Mouse (Mus musculus): Measurements from ENCODE around the gene S100a3. TPM values are rescaled to one million over a fixed set of nuclear protein-coding genes. Genes with fewer than 3 reads are reported as not detected.

Gene S100a3
- polyA plus RNA-seq, 1 experiment from 2014 or later: not detected

DNA sequence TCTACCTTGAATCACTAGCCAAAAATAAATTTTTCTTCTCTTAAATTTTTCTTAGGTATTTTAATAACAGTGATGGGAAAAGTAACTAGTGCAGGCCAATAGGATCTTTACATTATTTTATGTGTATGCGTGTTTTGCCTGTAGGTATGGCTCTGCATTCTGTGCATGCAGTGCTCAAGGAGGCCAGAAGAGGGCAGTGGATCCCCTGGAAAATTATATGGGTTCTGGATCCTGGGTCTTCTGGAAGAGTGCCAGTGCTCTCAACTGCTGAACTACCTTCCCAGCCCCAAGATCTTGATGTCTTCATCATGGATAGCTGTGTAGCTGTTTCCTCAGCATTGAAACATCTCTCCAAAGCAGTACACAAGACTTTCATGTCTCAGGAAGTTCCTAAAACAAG lies 21.8 kb downstream of the S100a3 start:
- H3K27me3 ChIP-seq (ENCODE audit: control insufficient read depth, insufficient read depth, low read depth, low read length): no peaks in the 10 kb centered on the region
- no peak overlapping the region for H3K27ac ChIP-seq (ENCODE audit: low read length)
- no peak overlapping the region for H3K4me2 ChIP-seq (ENCODE audit: low read depth, low read length)
- H3K9me3 ChIP-seq (replicated peaks; ENCODE audit: control insufficient read depth, low read length): no peaks in the 10 kb centered on the region
- no peaks in the 10 kb centered on the region for H3K36me3 ChIP-seq (ENCODE audit: control insufficient read depth, insufficient read depth)
- ATAC-seq (ENCODE audit: low read depth): no peak
- WGBS (ENCODE audit: insufficient replicate concordance): 80% methylated on average over 1 of the region's 1 CpGs
- no peak overlapping the region for H3K9ac ChIP-seq (ENCODE audit: low read depth, low read length)
- no peak overlapping the region for H3K4me3 ChIP-seq (ENCODE audit: low read depth, low read length)
- no peaks in the 10 kb centered on the region; the same call in 1 of the 2 replicates for H3K4me1 ChIP-seq (ENCODE audit: control insufficient read depth, low read depth, low read length)

- Histone ChIP-seq H3K9ac (ENCODE audit: low read depth, low read length) (no peak overlapping the region), H3K4me1 (ENCODE audit: control insufficient read depth, low read depth, low read length) (no peaks in the 10 kb centered on the region; the same call in 1 of the 2 replicates), H3K27me3 (ENCODE audit: control insufficient read depth, insufficient read depth, low read depth, low read length) (no peaks in the 10 kb centered on the region), H3K27ac (ENCODE audit: low read length) (no peak overlapping the region), H3K36me3 (ENCODE audit: control insufficient read depth, insufficient read depth) (no peaks in the 10 kb centered on the region), H3K9me3 (replicated peaks; ENCODE audit: control insufficient read depth, low read length) (no peaks in the 10 kb centered on the region), H3K4me2 (ENCODE audit: low read depth, low read length) (no peak overlapping the region), H3K4me3 (ENCODE audit: low read depth, low read length) (no peak overlapping the region)
- WGBS (ENCODE audit: insufficient replicate concordance): 71% methylated on average over 4 of the region's 4 CpGs
- ATAC-seq (ENCODE audit: low read depth): no peak
These were observed 22.2 kb downstream of the S100a3 start for GRCm38 (mm10) chr3:90582556-90582955.

DNA sequence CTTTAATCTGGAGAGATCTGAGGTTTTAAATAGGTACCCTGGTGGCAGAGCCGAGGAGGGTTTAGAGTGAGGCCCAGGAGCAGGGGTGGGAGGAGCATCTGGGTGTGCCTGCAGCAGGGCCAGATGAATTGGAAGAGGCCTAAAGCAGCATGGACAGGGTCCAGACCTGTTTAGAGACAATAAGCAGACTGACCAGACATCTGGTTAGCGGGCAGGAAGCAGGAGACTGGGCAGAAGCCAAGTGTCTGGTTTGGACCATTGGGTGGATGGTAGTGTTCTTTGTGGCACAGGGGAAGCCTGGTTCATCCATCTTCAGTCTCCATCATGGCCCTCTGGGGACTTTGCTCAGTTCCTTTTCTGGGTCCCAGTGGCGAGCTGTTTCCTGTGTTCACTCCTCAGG lies 23.5 kb downstream of the S100a3 start:
- Histone ChIP-seq H3K4me3 (ENCODE audit: low read depth, low read length) (no peak overlapping the region), H3K4me2 (ENCODE audit: low read depth, low read length) (no peak overlapping the region), H3K27me3 (ENCODE audit: control insufficient read depth, insufficient read depth, low read depth, low read length) (no peaks in the 10 kb centered on the region), H3K36me3 (ENCODE audit: control insufficient read depth, insufficient read depth) (no peaks in the 10 kb centered on the region), H3K27ac (ENCODE audit: low read length) (no peak overlapping the region), H3K9ac (ENCODE audit: low read depth, low read length) (no peak overlapping the region), H3K9me3 (replicated peaks; ENCODE audit: control insufficient read depth, low read length) (no peaks in the 10 kb centered on the region), H3K4me1 (ENCODE audit: control insufficient read depth, low read depth, low read length) (no peaks in the 10 kb centered on the region; the same call in 1 of the 2 replicates)
- WGBS (ENCODE audit: insufficient replicate concordance): 30% methylated on average over 3 of the region's 3 CpGs
- ATAC-seq (ENCODE audit: low read depth): no peak

GRCm38 (mm10) chr3:90585595-90585994 lies 25.2 kb downstream of the S100a3 start:
- no peaks in the 10 kb centered on the region; the same call in 1 of the 2 replicates for H3K4me1 ChIP-seq (ENCODE audit: control insufficient read depth, low read depth, low read length)
- no peak for ATAC-seq (ENCODE audit: low read depth)
- H3K27ac ChIP-seq (ENCODE audit: low read length): no peak overlapping the region
- 27% methylated on average over 5 of the region's 5 CpGs for WGBS (ENCODE audit: insufficient replicate concordance)
- H3K4me3 ChIP-seq (ENCODE audit: low read depth, low read length): no peak overlapping the region
- no peaks in the 10 kb centered on the region for H3K36me3 ChIP-seq (ENCODE audit: control insufficient read depth, insufficient read depth)
- no peak overlapping the region for H3K9ac ChIP-seq (ENCODE audit: low read depth, low read length)
- H3K4me2 ChIP-seq (ENCODE audit: low read depth, low read length): no peak overlapping the region
- no peaks in the 10 kb centered on the region for H3K9me3 ChIP-seq (replicated peaks; ENCODE audit: control insufficient read depth, low read length)
- H3K27me3 ChIP-seq (ENCODE audit: control insufficient read depth, insufficient read depth, low read depth, low read length): no peaks in the 10 kb centered on the region

GRCm38 (mm10) chr3:90586016-90586643 lies 25.8 kb downstream of the S100a3 start:
- no peak overlapping the region for H3K9ac ChIP-seq (ENCODE audit: low read depth, low read length)
- H3K27ac ChIP-seq (ENCODE audit: low read length): no peak overlapping the region
- 61% methylated on average over 15 of the region's 15 CpGs for WGBS (ENCODE audit: insufficient replicate concordance)
- no peaks in the 10 kb centered on the region for H3K9me3 ChIP-seq (replicated peaks; ENCODE audit: control insufficient read depth, low read length)
- H3K4me3 ChIP-seq (ENCODE audit: low read depth, low read length): no peak overlapping the region
- no peaks in the 10 kb centered on the region for H3K36me3 ChIP-seq (ENCODE audit: control insufficient read depth, insufficient read depth)
- no peaks in the 10 kb centered on the region; the same call in 1 of the 2 replicates for H3K4me1 ChIP-seq (ENCODE audit: control insufficient read depth, low read depth, low read length)
- H3K27me3 ChIP-seq (ENCODE audit: control insufficient read depth, insufficient read depth, low read depth, low read length): no peaks in the 10 kb centered on the region
- no peak overlapping the region for H3K4me2 ChIP-seq (ENCODE audit: low read depth, low read length)
- no peak for ATAC-seq (ENCODE audit: low read depth)

DNA sequence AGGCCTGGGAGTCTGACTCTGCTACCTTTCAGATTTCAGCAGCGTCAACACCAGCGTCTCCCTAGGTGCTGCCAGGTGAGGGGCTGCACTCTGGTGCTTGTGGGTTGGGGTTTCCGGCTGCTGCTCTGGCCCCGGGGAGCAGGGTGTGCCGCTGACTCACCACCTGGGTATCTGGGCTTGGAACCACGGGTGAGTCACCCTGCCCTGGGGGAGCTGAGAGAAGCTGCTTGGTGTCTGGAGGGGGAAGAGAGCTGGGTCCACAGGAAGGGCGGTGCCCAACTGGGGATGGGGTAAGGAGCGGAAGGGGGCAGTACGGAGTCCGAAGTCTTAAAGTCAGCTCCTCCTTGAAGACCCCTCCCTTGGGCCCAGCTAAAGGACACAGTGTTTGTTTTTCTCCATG lies 26.5 kb downstream of the S100a3 start:
- Histone ChIP-seq H3K4me1 (ENCODE audit: control insufficient read depth, low read depth, low read length) (no peaks in the 10 kb centered on the region; the same call in 1 of the 2 replicates), H3K27ac (ENCODE audit: low read length) (peak overlapping the region; percentile 46), H3K9me3 (replicated peaks; ENCODE audit: control insufficient read depth, low read length) (no peaks in the 10 kb centered on the region), H3K4me3 (ENCODE audit: low read depth, low read length) (no peak overlapping the region), H3K36me3 (ENCODE audit: control insufficient read depth, insufficient read depth) (no peaks in the 10 kb centered on the region), H3K9ac (ENCODE audit: low read depth, low read length) (no peak overlapping the region), H3K4me2 (ENCODE audit: low read depth, low read length) (peak overlapping the region; percentile 16; the same call in 1 of the 2 replicates), H3K27me3 (ENCODE audit: control insufficient read depth, insufficient read depth, low read depth, low read length) (no peaks in the 10 kb centered on the region)
- ATAC-seq (ENCODE audit: low read depth): peak; percentile 61
- 16% methylated on average over 10 of the region's 10 CpGs for WGBS (ENCODE audit: insufficient replicate concordance)

- H3K27me3 ChIP-seq (ENCODE audit: control insufficient read depth, insufficient read depth, low read depth, low read length): no peaks in the 10 kb centered on the region
- no peaks in the 10 kb centered on the region; the same call in 1 of the 2 replicates for H3K4me1 ChIP-seq (ENCODE audit: control insufficient read depth, low read depth, low read length)
- H3K9me3 ChIP-seq (replicated peaks; ENCODE audit: control insufficient read depth, low read length): no peaks in the 10 kb centered on the region
- peak overlapping the region; percentile 16; the same call in 1 of the 2 replicates for H3K4me2 ChIP-seq (ENCODE audit: low read depth, low read length)
- WGBS (ENCODE audit: insufficient replicate concordance): 76% methylated on average over 14 of the region's 14 CpGs
- peak overlapping the region; percentile 46 for H3K27ac ChIP-seq (ENCODE audit: low read length)
- no peaks in the 10 kb centered on the region for H3K36me3 ChIP-seq (ENCODE audit: control insufficient read depth, insufficient read depth)
- no peak overlapping the region for H3K4me3 ChIP-seq (ENCODE audit: low read depth, low read length)
- ATAC-seq (ENCODE audit: low read depth): no peak
- no peak overlapping the region for H3K9ac ChIP-seq (ENCODE audit: low read depth, low read length)
These were observed 27.2 kb downstream of the S100a3 start for GRCm38 (mm10) chr3:90587361-90588101.

- Histone ChIP-seq H3K27ac (ENCODE audit: low read length) (peak overlapping the region; percentile 47; the same call in 1 of the 2 replicates), H3K4me2 (ENCODE audit: low read depth, low read length) (no peak overlapping the region)
- 39% methylated on average over 6 of the region's 6 CpGs for WGBS (ENCODE audit: insufficient replicate concordance)
These were observed 29.0 kb downstream of the S100a3 start for GRCm38 (mm10) chr3:90589390-90589789.

GRCm38 (mm10) chr3:90589947-90590346 lies 29.6 kb downstream of the S100a3 start, which contains the start of gene S100a2:
Gene S100a2 (plus strand): TSS chr3:90590247.
- Histone ChIP-seq H3K27me3 (ENCODE audit: control insufficient read depth, insufficient read depth, low read depth, low read length) (no peaks in the 10 kb centered on the region), H3K4me2 (ENCODE audit: low read depth, low read length) (no peak within 1 kb of the TSS), H3K36me3 (ENCODE audit: control insufficient read depth, insufficient read depth) (no peaks in the 10 kb centered on the region), H3K4me3 (ENCODE audit: low read depth, low read length) (no peak within 1 kb of the TSS), H3K4me1 (ENCODE audit: control insufficient read depth, low read depth, low read length) (no peaks in the 10 kb centered on the region; the same call in 1 of the 2 replicates), H3K9ac (ENCODE audit: low read depth, low read length) (no peak within 1 kb of the TSS), H3K27ac (ENCODE audit: low read length) (peak within 1 kb of the TSS; percentile 47; the same call in 1 of the 2 replicates), H3K9me3 (replicated peaks; ENCODE audit: control insufficient read depth, low read length) (no peaks in the 10 kb centered on the region)
- WGBS (ENCODE audit: insufficient replicate concordance): 53% methylated on average over 8 of the region's 8 CpGs
- ATAC-seq (ENCODE audit: low read depth): no peak

More at GRCm38 (mm10) chr3:90589390-90589789, 29.0 kb downstream of the S100a3 start:
- H3K9ac ChIP-seq (ENCODE audit: low read depth, low read length): no peak overlapping the region
- ATAC-seq (ENCODE audit: low read depth): 0 out of 2 replicates have a peak, but pooled peaks have one; percentile 27
- H3K4me1 ChIP-seq (ENCODE audit: control insufficient read depth, low read depth, low read length): no peaks in the 10 kb centered on the region; the same call in 1 of the 2 replicates
- H3K4me3 ChIP-seq (ENCODE audit: low read depth, low read length): no peak overlapping the region
- H3K9me3 ChIP-seq (replicated peaks; ENCODE audit: control insufficient read depth, low read length): no peaks in the 10 kb centered on the region
- no peaks in the 10 kb centered on the region for H3K36me3 ChIP-seq (ENCODE audit: control insufficient read depth, insufficient read depth)
- no peaks in the 10 kb centered on the region for H3K27me3 ChIP-seq (ENCODE audit: control insufficient read depth, insufficient read depth, low read depth, low read length)

All from liver, embryonic 16.5 days (tissue).